Mouse (Mus musculus) lung, postnatal 0 days (tissue): ENCODE measurements around the gene Dph5. TPM values are rescaled to one million over a fixed set of nuclear protein-coding genes. Genes with fewer than 3 reads are reported as not detected.

Experiments
- ATAC-seq: fragments of 200-750 bp; cut with Nextera tagmentation; 2 replicates; pipeline ENCODE4 v1.8.0; 2017; ENCODE audit warnings: moderate library complexity
- DNase-seq: peaks from one replicate; pipeline ENCODE4 v3.0.0-alpha.2; 2016; ENCODE audit warnings: low spot score
- H3K27ac ChIP-seq: fragments of 300-500 bp; sonication (generic); 2 replicates; pipeline ENCODE4 v1.5.1; 2014; ENCODE audit warnings: antibody characterized with exemption, mild to moderate bottlenecking, low read length, mixed read lengths
- H3K27me3 ChIP-seq: fragments of 300-500 bp; sonication (generic); replicated peaks from 2 replicates; pipeline ENCODE4 v1.6.1; 2014; ENCODE audit warnings: low read length, mixed read lengths; ENCODE audit not compliant: insufficient read depth
- H3K36me3 ChIP-seq: fragments of 300-500 bp; sonication (generic); 2 replicates; pipeline ENCODE4 v1.6.1; 2014; ENCODE audit warnings: low read length, mixed read lengths; ENCODE audit not compliant: insufficient read depth
- H3K4me1 ChIP-seq: fragments of 300-500 bp; sonication (generic); 2 replicates; pipeline ENCODE4 v1.6.1; 2014; ENCODE audit warnings: antibody characterized with exemption, low read depth, low read length, mixed read lengths; ENCODE audit not compliant: insufficient read depth
- H3K4me2 ChIP-seq: fragments of 300-500 bp; sonication (generic); replicated peaks from 2 replicates; pipeline ENCODE4 v1.6.1; 2014; ENCODE audit warnings: low read depth, mild to moderate bottlenecking, low read length, moderate library complexity, mixed read lengths
- H3K4me3 ChIP-seq: fragments of 300-500 bp; sonication (generic); 2 replicates; pipeline ENCODE4 v1.5.1; 2014; ENCODE audit warnings: low read depth, low read length
- H3K9ac ChIP-seq: fragments of 300-500 bp; sonication (generic); replicated peaks from 2 replicates; pipeline ENCODE4 v1.6.1; 2014; ENCODE audit warnings: low read depth, mild to moderate bottlenecking
- H3K9me3 ChIP-seq: fragments of 300-500 bp; sonication (generic); 2 replicates; pipeline ENCODE4 v1.6.1; 2016; ENCODE audit warnings: low read length, mixed read lengths
- CTCF ChIP-seq: IDR thresholded peaks from 2 replicates; pipeline ENCODE4 v1.5.1; 2016; ENCODE audit warnings: antibody characterized with exemption, mild to moderate bottlenecking
- EP300 ChIP-seq: IDR thresholded peaks from 2 replicates; pipeline ENCODE4 v1.6.1; 2016; ENCODE audit warnings: antibody characterized with exemption, mild to moderate bottlenecking, control low read depth
- WGBS: fragments of 180-500 bp; shearing (Covaris S2); extraction: QIAGEN DNeasy Blood & Tissue Kit; methylation state at CpG from one replicate; pipeline ENCODE4 v1.1.7; 2014; 5-methylcytosine and 5-hydroxymethylcytosine counted together
- polyA plus RNA-seq: library from polyadenylated mRNA; unstranded; fragments of >200 nt; fragmentation: Nextera tagmentation; extraction: Ambion mirVana; gene quantifications from 2 replicates; pipeline ENCODE4 v1.2.1, GENCODE M21; 2015

Dph5 gene
- polyA plus RNA-seq, 1 experiment from 2014 or later = 12.6 TPM

DNA sequence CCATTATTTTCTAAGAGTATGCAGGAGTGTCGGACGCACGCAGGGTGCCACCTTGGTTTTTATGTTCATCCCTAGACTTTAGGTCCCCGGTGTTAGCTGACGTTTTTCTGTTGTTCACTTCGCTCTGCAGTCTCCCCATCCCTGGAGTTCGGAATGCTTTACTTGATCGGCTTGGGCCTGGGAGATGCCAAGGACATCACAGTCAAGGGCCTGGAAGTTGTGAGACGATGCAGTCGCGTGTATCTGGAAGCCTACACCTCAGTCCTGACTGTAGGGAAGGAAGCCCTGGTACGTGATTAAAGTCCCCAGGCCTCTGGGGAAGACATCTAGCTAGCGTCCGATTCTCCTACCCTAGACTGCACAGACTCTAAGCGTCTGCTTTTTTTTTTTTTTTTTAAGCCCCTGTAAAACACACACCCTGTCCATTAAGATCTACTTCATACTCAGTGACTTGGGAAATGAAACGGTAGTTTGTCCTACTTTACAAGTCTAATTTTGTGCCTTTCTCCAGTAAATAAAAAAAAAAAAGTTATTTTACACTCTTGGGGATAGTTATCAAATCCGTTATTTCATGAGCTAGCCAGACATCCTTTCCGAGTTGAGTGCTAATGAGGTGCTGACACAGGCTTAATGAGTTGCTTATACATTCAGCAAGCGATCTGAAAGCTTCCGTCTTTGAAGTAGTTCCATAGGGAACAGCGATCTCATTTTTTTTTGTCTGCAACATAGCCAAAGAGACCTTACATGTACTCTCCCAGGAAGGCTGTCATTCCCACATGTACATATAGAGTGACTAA, 871 bp downstream of the Dph5 start:
- H3K4me1 ChIP-seq = no peaks in the 10 kb centered on the region
- TF ChIP-seq CTCF = no peak
- no peak for TF ChIP-seq EP300
- H3K27ac ChIP-seq = peak overlapping the region; percentile 76; the same call in 1 of the 2 replicates
- ATAC-seq = peak; percentile 22
- peak overlapping the region; percentile 73 for H3K4me3 ChIP-seq
- peak overlapping the region; percentile 59 for H3K4me2 ChIP-seq
- WGBS = 2% methylated on average over 21 of the region's 21 CpGs
- H3K9me3 ChIP-seq = no peaks in the 10 kb centered on the region
- H3K9ac ChIP-seq = peak overlapping the region; percentile 46; the same call in 1 of the 2 replicates
- H3K27me3 ChIP-seq = no peaks in the 10 kb centered on the region
- peak; percentile 12 for DNase-seq
- H3K36me3 ChIP-seq = no peaks in the 10 kb centered on the region

DNA sequence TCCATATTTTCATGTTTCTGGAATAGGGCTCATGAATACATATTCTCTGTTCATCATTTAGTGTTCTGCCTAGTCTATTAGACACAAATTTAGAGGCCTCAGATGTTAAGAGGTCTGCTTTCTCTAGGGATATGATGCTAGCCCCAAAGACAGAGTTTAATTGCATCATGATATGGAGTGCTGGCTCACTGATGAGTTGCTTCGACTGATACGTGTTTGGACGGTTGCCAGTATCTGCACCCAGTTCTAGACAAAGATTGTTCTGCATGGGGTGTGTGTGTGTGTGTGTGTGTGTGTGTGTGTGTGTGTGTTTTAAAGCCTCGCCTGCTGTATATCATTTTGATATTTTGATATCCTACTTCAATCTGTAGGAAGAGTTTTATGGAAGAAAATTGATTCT, 4.7 kb downstream of the Dph5 start:
- no peaks in the 10 kb centered on the region for H3K9me3 ChIP-seq
- no peaks in the 10 kb centered on the region; the same call in 1 of the 2 replicates for H3K36me3 ChIP-seq
- H3K4me2 ChIP-seq = no peak overlapping the region
- no peak for TF ChIP-seq EP300
- no peak for TF ChIP-seq CTCF
- DNase-seq = no peak
- H3K4me3 ChIP-seq = no peak overlapping the region
- WGBS = 65% methylated on average over 4 of the region's 4 CpGs
- H3K9ac ChIP-seq = no peak overlapping the region
- H3K27ac ChIP-seq = no peak overlapping the region
- H3K27me3 ChIP-seq = no peaks in the 10 kb centered on the region
- no peak for ATAC-seq
- no peaks in the 10 kb centered on the region for H3K4me1 ChIP-seq

DNA sequence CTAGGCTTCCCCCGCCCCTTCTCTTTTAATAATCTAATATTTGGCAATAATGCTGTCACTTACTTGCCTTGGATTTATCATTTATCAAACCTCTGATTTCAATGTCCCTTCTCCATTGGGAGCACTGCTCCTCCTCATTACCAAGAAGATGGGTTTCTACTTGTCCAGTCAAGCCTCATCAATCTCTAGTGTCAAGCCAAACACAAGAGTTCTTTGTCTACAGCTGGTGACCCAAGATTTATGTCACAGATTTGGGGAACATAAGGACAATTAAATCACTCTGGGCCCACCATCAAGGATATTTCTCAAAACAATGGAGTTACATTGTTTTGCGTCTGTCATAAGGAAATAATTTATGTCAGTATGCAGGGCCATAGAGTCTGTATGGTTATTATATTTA, 5.5 kb downstream of the Dph5 start:
- H3K27me3 ChIP-seq = no peaks in the 10 kb centered on the region
- no peaks in the 10 kb centered on the region for H3K9me3 ChIP-seq
- ATAC-seq (no peak), DNase-seq (no peak)
- no peaks in the 10 kb centered on the region for H3K4me1 ChIP-seq
- no peak overlapping the region for H3K4me3 ChIP-seq
- H3K36me3 ChIP-seq = no peaks in the 10 kb centered on the region; the same call in 1 of the 2 replicates
- no peak overlapping the region for H3K27ac ChIP-seq
- H3K9ac ChIP-seq = no peak overlapping the region
- H3K4me2 ChIP-seq = no peak overlapping the region
- 93% methylated on average over 2 of the region's 2 CpGs for WGBS
- no peak for TF ChIP-seq CTCF
- TF ChIP-seq EP300 = no peak

DNA sequence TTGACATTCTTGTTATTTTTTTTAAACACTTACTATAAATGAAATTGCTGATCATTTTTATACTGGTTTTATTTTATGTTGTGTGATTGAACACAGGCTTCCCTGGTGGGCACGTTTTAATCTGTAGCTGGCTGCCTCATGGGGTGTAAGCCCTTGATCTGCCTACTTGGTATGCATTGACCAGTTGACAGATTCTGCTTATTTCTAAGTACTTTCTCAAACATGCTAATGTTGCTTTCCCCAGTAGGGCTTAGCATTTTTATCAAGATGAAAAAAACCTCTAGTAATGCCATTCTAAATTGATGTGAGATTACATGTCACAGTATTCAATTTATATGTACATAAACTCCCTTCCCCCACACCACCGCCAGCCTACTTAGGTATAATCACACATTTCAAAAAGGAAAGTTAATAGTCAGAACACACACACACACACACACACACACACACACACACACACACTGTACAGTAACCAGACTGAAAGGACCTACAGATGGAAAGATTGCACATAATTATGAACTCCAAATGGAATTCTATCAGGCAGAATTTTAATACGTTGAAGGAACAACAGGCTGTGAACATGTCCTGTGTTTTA, 10.8 kb downstream of the Dph5 start:
- H3K9me3 ChIP-seq = no peaks in the 10 kb centered on the region
- no peak overlapping the region for H3K27ac ChIP-seq
- no peaks in the 10 kb centered on the region; the same call in 1 of the 2 replicates for H3K36me3 ChIP-seq
- WGBS = 75% methylated on average over 3 of the region's 3 CpGs
- no peak overlapping the region for H3K9ac ChIP-seq
- H3K4me1 ChIP-seq = no peaks in the 10 kb centered on the region
- no peak overlapping the region for H3K4me2 ChIP-seq
- DNase-seq (no peak), ATAC-seq (no peak)
- no peaks in the 10 kb centered on the region for H3K27me3 ChIP-seq
- no peak overlapping the region for H3K4me3 ChIP-seq
- no peak for TF ChIP-seq EP300
- no peak for TF ChIP-seq CTCF

DNA sequence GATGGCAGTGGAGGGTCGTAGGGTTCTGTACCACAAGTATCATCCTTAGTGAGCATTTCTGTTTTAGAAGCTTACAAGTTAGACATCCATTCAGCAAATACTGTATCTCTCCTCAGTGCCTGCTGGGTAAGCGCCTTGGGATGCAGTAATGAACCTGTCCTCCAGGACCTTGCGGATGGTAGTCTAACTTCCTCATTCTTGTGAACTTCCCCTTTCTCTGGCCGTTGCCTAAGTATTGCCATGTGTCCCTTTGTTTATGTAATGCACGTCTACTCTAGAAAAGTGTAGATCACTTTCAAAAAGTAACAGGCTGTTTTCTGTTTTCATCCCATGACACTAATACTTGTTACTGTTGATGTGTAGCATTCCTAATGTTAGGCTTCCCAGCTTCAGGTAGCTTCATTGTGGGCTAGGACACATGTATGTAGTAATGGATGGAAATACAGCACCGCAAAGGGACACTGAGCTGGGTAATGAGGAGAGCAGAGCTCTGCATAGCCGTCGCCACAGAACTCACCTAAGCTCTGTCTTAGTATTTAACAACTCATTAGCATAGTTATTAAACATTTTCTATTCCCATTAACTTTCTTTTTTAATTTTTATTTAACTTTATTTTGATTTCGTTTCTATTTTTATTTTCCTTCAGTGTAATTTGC, 14.8 kb downstream of the Dph5 start:
- no peaks in the 10 kb centered on the region for H3K9me3 ChIP-seq
- H3K27ac ChIP-seq = no peak overlapping the region
- no peaks in the 10 kb centered on the region for H3K4me1 ChIP-seq
- H3K4me2 ChIP-seq = no peak overlapping the region
- DNase-seq = peak; percentile 47
- no peak for TF ChIP-seq EP300
- no peak for TF ChIP-seq CTCF
- no peak overlapping the region for H3K9ac ChIP-seq
- H3K4me3 ChIP-seq = no peak overlapping the region
- WGBS = 78% methylated on average over 9 of the region's 9 CpGs
- no peaks in the 10 kb centered on the region for H3K27me3 ChIP-seq
- ATAC-seq = no peak
- H3K36me3 ChIP-seq = no peaks in the 10 kb centered on the region

DNA sequence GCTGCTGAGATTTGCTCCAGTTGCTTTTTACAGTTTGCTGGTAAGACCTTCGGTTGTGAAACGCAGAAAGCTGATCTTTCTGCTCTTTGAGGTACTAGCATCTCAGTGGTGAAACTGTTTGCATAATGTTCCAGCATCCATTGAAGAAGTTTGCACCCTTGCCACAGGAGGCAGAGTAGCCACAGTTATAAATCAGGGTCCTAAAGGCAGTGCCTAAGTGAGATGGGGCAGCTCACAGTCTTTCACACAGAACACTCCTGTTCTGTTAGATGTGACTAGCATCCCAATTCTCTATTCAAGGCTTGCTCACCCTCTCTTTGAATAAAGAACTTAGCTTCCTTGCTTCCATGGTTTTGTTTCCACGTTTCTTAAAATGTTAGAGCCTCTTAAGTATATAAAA, 17.4 kb downstream of the Dph5 start:
- no peaks in the 10 kb centered on the region for H3K9me3 ChIP-seq
- no peak overlapping the region for H3K4me2 ChIP-seq
- no peak for TF ChIP-seq CTCF
- TF ChIP-seq EP300 = no peak
- no peak for ATAC-seq
- no peak overlapping the region for H3K27ac ChIP-seq
- no peak overlapping the region for H3K4me3 ChIP-seq
- no peak overlapping the region for H3K9ac ChIP-seq
- no peaks in the 10 kb centered on the region for H3K27me3 ChIP-seq
- DNase-seq = no peak
- H3K36me3 ChIP-seq = no peaks in the 10 kb centered on the region
- H3K4me1 ChIP-seq = no peaks in the 10 kb centered on the region
- 89% methylated on average over 3 of the region's 3 CpGs for WGBS
